Mouse (Mus musculus) limb, embryonic 12.5 days (tissue): ENCODE results near the gene Klhdc8a. TPM values are rescaled to one million over a fixed set of nuclear protein-coding genes. Genes with fewer than 3 reads are reported as not detected.

ENCODE experiments used
- ATAC-seq: fragments of 200-750 bp; cut with Nextera tagmentation; 2 replicates; pipeline ENCODE4 v1.8.0; 2017; ENCODE audit warnings: low read depth, moderate TSS enrichment; ENCODE audit not compliant: insufficient number of reproducible peaks, insufficient read depth, low FRiP score, low TSS enrichment
- H3K27ac ChIP-seq: fragments of 300-500 bp; sonication (generic); 2 replicates; pipeline ENCODE4 v1.5.1; 2016; ENCODE audit warnings: mild to moderate bottlenecking, moderate library complexity
- H3K27me3 ChIP-seq: fragments of 300-500 bp; sonication (generic); 2 replicates; pipeline ENCODE4 v1.6.1; 2016; ENCODE audit warnings: mild to moderate bottlenecking, moderate library complexity
- H3K36me3 ChIP-seq: fragments of 300-500 bp; sonication (generic); 2 replicates; pipeline ENCODE4 v1.6.1; 2016; ENCODE audit warnings: mild to moderate bottlenecking, moderate library complexity
- H3K4me1 ChIP-seq: fragments of 300-500 bp; sonication (generic); replicated peaks from 2 replicates; pipeline ENCODE4 v1.6.1; 2016
- H3K4me2 ChIP-seq: fragments of 300-500 bp; sonication (generic); 2 replicates; pipeline ENCODE4 v1.6.1; 2016; ENCODE audit warnings: mild to moderate bottlenecking, moderate library complexity
- H3K4me3 ChIP-seq: fragments of 300-500 bp; sonication (generic); replicated peaks from 2 replicates; pipeline ENCODE4 v1.5.1; 2016; ENCODE audit warnings: mild to moderate bottlenecking
- H3K9ac ChIP-seq: fragments of 300-500 bp; sonication (generic); replicated peaks from 2 replicates; pipeline ENCODE4 v1.6.1; 2016; ENCODE audit warnings: mild to moderate bottlenecking, moderate library complexity
- H3K9me3 ChIP-seq: fragments of 300-500 bp; sonication (generic); 2 replicates; pipeline ENCODE4 v1.6.1; 2016; ENCODE audit warnings: mild to moderate bottlenecking, moderate library complexity
- WGBS: fragments of 180-500 bp; shearing (Covaris S2); methylation state at CpG from one replicate; pipeline ENCODE4 v1.1.7; 2016; 5-methylcytosine and 5-hydroxymethylcytosine counted together
- polyA plus RNA-seq: library from polyadenylated mRNA; unstranded; fragments of >200 nt; fragmentation: Nextera tagmentation; extraction: Ambion mirVana; gene quantifications from 2 replicates; pipeline ENCODE4 v1.2.1, GENCODE M21; 2016

Klhdc8a gene
- polyA plus RNA-seq, 1 experiment from 2014 or later = 0.05 TPM

DNA sequence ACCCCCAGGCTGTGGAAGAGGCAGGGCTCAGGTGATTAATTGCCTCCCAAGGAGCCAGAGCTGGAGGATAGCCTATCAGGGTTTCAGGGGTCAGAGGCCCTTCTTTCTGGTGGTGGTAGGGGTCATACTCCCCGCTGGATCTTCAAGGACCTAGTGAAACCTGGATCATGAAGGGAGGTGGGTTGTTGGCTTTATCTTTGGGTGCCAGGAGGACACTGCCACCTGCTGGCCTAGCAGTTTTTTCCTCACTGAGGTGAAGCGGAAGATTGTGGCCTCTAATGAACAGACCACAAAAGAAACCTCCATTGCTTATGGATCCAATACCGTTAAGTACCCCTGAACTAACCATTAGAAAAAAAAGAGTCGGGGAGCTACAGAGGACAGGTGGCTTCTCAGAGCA lies 7.7 kb downstream of the Klhdc8a start:
- peaks cover 43% of the 10 kb centered on the region for H3K27me3 ChIP-seq
- no peaks in the 10 kb centered on the region for H3K9me3 ChIP-seq
- H3K4me2 ChIP-seq = no peak overlapping the region
- no peak for ATAC-seq
- WGBS = 23% methylated on average over 4 of the region's 4 CpGs
- H3K4me1 ChIP-seq = peaks cover 9% of the 10 kb centered on the region
- no peak overlapping the region for H3K4me3 ChIP-seq
- no peak overlapping the region for H3K9ac ChIP-seq
- H3K36me3 ChIP-seq = no peaks in the 10 kb centered on the region
- no peak overlapping the region for H3K27ac ChIP-seq

DNA sequence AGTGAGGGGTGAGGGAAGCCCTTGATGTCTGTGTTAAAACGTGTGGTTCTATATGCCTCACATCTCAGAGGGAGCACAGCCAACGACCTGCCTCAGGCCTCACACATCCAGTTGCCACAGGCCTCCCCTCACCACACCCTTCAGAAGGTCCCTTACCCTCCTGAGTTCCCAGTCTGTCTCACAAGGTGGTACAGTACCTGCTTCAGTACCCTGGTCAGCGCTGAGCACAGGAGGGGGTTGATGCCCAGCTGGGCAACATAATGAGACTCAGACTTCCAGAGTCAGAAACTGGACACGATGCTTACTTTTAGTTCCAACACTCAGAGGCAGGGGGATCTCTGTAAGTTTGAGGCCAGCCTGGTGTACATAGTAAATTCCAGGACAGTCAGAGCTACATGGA lies 8.4 kb downstream of the Klhdc8a start:
- Histone ChIP-seq H3K27me3 (peaks cover 42% of the 10 kb centered on the region), H3K27ac (no peak overlapping the region), H3K4me1 (peaks cover 9% of the 10 kb centered on the region), H3K9me3 (no peaks in the 10 kb centered on the region), H3K9ac (no peak overlapping the region), H3K4me2 (no peak overlapping the region), H3K36me3 (no peaks in the 10 kb centered on the region), H3K4me3 (no peak overlapping the region)
- WGBS = 16% methylated on average over 4 of the region's 4 CpGs
- ATAC-seq = no peak

- no peak for ATAC-seq
Measured at GRCm38 (mm10) chr1:132307962-132308361, 9.5 kb downstream of the Klhdc8a start.

GRCm38 (mm10) chr1:132308674-132309073 lies 10.2 kb downstream of the Klhdc8a start:
- Histone ChIP-seq H3K9ac (no peak overlapping the region), H3K27ac (no peak overlapping the region), H3K4me3 (no peak overlapping the region), H3K9me3 (no peaks in the 10 kb centered on the region), H3K4me1 (peaks cover 9% of the 10 kb centered on the region), H3K36me3 (no peaks in the 10 kb centered on the region), H3K4me2 (no peak overlapping the region), H3K27me3 (peaks cover 31% of the 10 kb centered on the region)
- ATAC-seq = no peak
- 88% methylated on average over 7 of the region's 7 CpGs for WGBS

More at GRCm38 (mm10) chr1:132307962-132308361, 9.5 kb downstream of the Klhdc8a start:
- peaks cover 35% of the 10 kb centered on the region for H3K27me3 ChIP-seq
- no peak overlapping the region for H3K4me3 ChIP-seq
- H3K4me2 ChIP-seq = no peak overlapping the region
- no peak overlapping the region for H3K27ac ChIP-seq
- H3K4me1 ChIP-seq = peaks cover 9% of the 10 kb centered on the region
- H3K9ac ChIP-seq = no peak overlapping the region
- no peaks in the 10 kb centered on the region for H3K9me3 ChIP-seq
- H3K36me3 ChIP-seq = no peaks in the 10 kb centered on the region
- WGBS = 85% methylated on average over 6 of the region's 6 CpGs

DNA sequence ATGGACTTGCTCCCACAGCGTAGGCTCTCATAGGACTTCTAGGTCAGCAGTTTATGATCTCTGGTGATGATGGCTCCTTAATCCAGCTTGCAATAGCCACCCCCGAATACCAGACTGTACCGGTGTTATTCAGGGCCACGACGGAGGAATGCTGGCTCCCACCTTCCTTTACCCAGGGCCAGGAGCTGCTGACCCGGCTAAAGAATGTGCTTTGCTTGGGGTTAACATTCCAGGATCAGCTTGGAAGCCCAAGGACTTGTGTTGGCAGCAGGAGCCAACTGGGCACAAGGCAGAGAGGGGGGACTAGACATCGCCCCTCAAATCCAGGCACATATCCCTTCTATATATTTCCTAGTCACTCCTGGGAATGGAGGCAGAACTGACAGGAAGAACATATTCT lies 12.3 kb downstream of the Klhdc8a start:
- no peak overlapping the region for H3K4me2 ChIP-seq
- 60% methylated on average over 7 of the region's 7 CpGs for WGBS
- H3K27me3 ChIP-seq = peaks cover 40% of the 10 kb centered on the region
- H3K9me3 ChIP-seq = no peaks in the 10 kb centered on the region
- H3K9ac ChIP-seq = no peak overlapping the region
- H3K4me1 ChIP-seq = peaks cover 11% of the 10 kb centered on the region
- H3K36me3 ChIP-seq = no peaks in the 10 kb centered on the region
- no peak overlapping the region for H3K27ac ChIP-seq
- H3K4me3 ChIP-seq = no peak overlapping the region
- ATAC-seq = no peak

DNA sequence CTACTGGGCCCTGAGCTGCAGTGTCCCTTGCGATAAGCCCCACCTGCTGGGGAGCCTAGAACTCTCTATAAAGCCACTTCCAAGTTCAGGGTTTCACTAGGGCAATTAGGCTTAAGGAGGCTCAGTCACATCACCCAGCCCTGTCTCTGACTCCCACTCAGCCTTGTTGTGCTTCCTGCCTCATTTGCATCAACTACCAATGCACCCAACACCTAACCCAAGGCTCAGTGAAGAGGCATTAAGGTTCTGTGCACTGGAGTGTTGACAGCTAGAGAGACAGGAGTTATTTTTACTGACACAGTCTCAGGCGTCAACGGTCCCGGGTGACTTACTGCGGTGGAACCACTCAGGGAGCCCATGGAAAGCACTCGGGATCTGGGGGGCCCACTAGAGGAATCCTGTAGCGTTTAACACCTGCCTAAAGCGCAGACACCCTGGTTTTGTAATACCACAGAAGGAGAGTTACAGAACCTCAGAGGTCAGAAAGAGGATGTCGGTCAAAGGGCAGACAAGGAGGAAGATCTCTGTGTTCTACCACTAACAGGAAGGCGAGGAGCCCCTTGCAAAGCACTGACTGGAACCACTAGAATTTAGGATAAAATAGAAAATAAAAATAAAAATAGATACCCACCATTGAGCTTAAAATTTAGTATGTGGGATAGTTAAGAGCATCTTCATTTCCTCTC lies 12.9 kb downstream of the Klhdc8a start:
- peaks cover 45% of the 10 kb centered on the region for H3K27me3 ChIP-seq
- no peaks in the 10 kb centered on the region for H3K9me3 ChIP-seq
- no peak overlapping the region for H3K4me2 ChIP-seq
- peaks cover 16% of the 10 kb centered on the region for H3K4me1 ChIP-seq
- WGBS = 62% methylated on average over 10 of the region's 10 CpGs
- H3K27ac ChIP-seq = no peak overlapping the region
- no peak overlapping the region for H3K4me3 ChIP-seq
- no peak for ATAC-seq
- H3K9ac ChIP-seq = no peak overlapping the region
- H3K36me3 ChIP-seq = no peaks in the 10 kb centered on the region

DNA sequence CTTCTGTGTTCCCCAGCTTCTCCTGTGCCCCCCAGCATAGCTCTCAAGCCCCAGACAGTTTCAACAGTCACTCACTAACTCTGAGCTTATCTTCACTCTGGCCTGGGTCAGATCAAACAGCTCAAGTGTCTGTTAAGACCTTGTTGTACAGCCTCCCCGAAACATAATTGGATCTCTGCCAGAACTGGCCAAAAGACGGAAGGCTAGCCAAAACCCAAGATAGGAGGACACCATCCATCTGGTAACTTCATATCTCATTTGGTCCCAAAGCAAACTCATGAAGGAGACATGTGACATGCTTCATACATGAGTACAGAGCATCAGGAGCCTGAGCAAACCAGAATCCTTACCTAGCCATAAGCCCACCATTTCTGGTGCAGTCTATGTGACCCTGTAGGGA lies 13.6 kb downstream of the Klhdc8a start:
- Histone ChIP-seq H3K4me1 (peaks cover 19% of the 10 kb centered on the region), H3K4me3 (no peak overlapping the region), H3K9me3 (no peaks in the 10 kb centered on the region), H3K27me3 (peaks cover 52% of the 10 kb centered on the region), H3K27ac (no peak overlapping the region), H3K4me2 (no peak overlapping the region), H3K9ac (no peak overlapping the region), H3K36me3 (no peaks in the 10 kb centered on the region)
- ATAC-seq = no peak
- 59% methylated on average over 2 of the region's 2 CpGs for WGBS

- ATAC-seq = no peak
- Histone ChIP-seq H3K9ac (no peak overlapping the region), H3K4me3 (no peak overlapping the region), H3K9me3 (no peaks in the 10 kb centered on the region), H3K4me1 (peaks cover 19% of the 10 kb centered on the region), H3K36me3 (no peaks in the 10 kb centered on the region), H3K27ac (no peak overlapping the region), H3K4me2 (no peak overlapping the region), H3K27me3 (peaks cover 54% of the 10 kb centered on the region)
- WGBS = 59% methylated on average over 3 of the region's 3 CpGs
Measured at GRCm38 (mm10) chr1:132312703-132313102, 14.3 kb downstream of the Klhdc8a start.

GRCm38 (mm10) chr1:132315889-132316624 lies 17.6 kb downstream of the Klhdc8a start, which contains the start of gene Nuak2:
TSS of gene Nuak2 (plus strand) at chr1:132316126.
- ATAC-seq = peak; percentile 82
- H3K9ac ChIP-seq = peak within 1 kb of the TSS; percentile 62
- WGBS = under 1% methylated on average over 67 of the region's 67 CpGs
- peak within 1 kb of the TSS; percentile 96 for H3K4me2 ChIP-seq
- no peaks in the 10 kb centered on the region for H3K36me3 ChIP-seq
- H3K27ac ChIP-seq = no peak within 1 kb of the TSS
- H3K9me3 ChIP-seq = no peaks in the 10 kb centered on the region
- H3K4me1 ChIP-seq = peaks cover 14% of the 10 kb centered on the region
- peak within 1 kb of the TSS; percentile 54 for H3K4me3 ChIP-seq
- peaks cover 60% of the 10 kb centered on the region for H3K27me3 ChIP-seq

- H3K4me1 ChIP-seq = peaks cover 14% of the 10 kb centered on the region
- H3K27ac ChIP-seq = no peak overlapping the region
- peaks cover 56% of the 10 kb centered on the region for H3K27me3 ChIP-seq
- H3K9me3 ChIP-seq = no peaks in the 10 kb centered on the region
- no peaks in the 10 kb centered on the region for H3K36me3 ChIP-seq
- peak overlapping the region; percentile 62; the same call in 1 of the 2 replicates for H3K9ac ChIP-seq
- no peak for ATAC-seq
- peak overlapping the region; percentile 54 for H3K4me3 ChIP-seq
- H3K4me2 ChIP-seq = peak overlapping the region; percentile 96
- WGBS = 35% methylated on average over 7 of the region's 7 CpGs
Measured at GRCm38 (mm10) chr1:132316625-132316994, 18.2 kb downstream of the Klhdc8a start.

GRCm38 (mm10) chr1:132317413-132317812 lies 19.0 kb downstream of the Klhdc8a start:
- WGBS = 71% methylated on average over 4 of the region's 4 CpGs
- Histone ChIP-seq H3K27ac (no peak overlapping the region), H3K27me3 (peaks cover 52% of the 10 kb centered on the region), H3K9ac (no peak overlapping the region), H3K4me3 (no peak overlapping the region), H3K4me2 (no peak overlapping the region), H3K4me1 (peaks cover 14% of the 10 kb centered on the region), H3K36me3 (no peaks in the 10 kb centered on the region), H3K9me3 (no peaks in the 10 kb centered on the region)
- no peak for ATAC-seq
